Mouse (Mus musculus) brain, embryonic 14.5 days (tissue): ENCODE data around the gene Smarcd2.

Experiments
- CTCF ChIP-seq: fragments of 200-500 bp; IDR thresholded peaks from 2 replicates; pipeline ENCODE4 v1.5.1; 2012; ENCODE audit warnings: inconsistent platforms, mild to moderate bottlenecking, moderate library complexity, borderline replicate concordance; ENCODE audit not compliant: insufficient read depth, insufficient read length; ENCODE audit errors: extremely low read depth
- POLR2A ChIP-seq: fragments of 200-500 bp; IDR thresholded peaks from 2 replicates; pipeline ENCODE4 v1.6.1; 2012; ENCODE audit warnings: mild to moderate bottlenecking, inconsistent platforms, borderline replicate concordance; ENCODE audit not compliant: poor library complexity, insufficient read depth, insufficient read length, severe bottlenecking; ENCODE audit errors: extremely low read depth

GRCm38 (mm10) chr11:106318406-106319366 lies 45.9 kb upstream of the Smarcd2 start:
- no peak for TF ChIP-seq CTCF
- TF ChIP-seq POLR2A: no peak
